Mouse (Mus musculus): Measurements from ENCODE around the gene Apoc1. TPM values are rescaled to one million over a fixed set of nuclear protein-coding genes. Genes with fewer than 3 reads are reported as not detected.
A peak's percentile ranks its signal among the peaks of the same experiment; 100 is the strongest.

Gene Apoc1
- total RNA-seq (2022), result 10 to 100 TPM in 1 of 4 experiments, 1 to 10 TPM in 3; 5.3 to 10.7 (median 6.0) TPM

GRCm38 (mm10) chr7:19691873-19692865 lies at the start of gene Apoc1:
Gene Apoc1 (minus strand): TSS chr7:19692660.
- no peak for DNase-seq (ENCODE audit: low spot score in 2 of 2)

DNA sequence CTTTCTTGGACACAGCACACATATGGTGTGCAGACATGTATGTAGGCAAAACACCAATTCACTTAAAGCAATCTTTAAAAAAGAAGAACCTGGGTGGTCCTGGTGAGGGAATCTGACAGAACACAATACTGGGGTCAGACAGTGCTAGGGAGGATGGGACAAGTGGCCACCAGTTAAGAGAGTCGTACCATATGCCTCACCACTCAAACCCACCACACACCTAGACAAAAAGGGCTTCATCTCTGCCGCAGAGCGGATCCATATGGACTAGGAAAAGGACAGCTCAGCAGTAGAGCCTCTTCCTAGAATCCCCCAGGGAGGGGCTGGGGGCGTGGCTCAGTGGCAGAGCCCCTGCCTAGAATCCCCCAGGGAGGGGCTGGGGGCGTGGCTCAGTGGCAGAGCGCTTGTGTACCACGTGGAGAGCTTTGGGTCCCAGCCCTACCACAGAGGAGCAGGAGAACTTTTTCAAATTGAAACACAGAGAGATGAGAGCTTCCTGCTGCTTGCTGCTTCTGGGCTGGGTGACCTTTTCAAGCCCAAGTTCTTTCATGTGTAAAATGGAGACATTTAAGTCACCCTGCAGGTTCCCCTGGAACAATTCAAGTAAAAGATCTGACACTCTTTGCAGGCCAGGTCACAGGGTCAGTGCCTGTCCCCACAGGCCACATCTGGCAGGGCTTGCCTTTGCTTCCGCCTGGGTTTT lies 49.0 kb upstream of the Apoc1 start:
- no peak for DNase-seq (ENCODE audit: low spot score in 2 of 2)

- DNase-seq (ENCODE audit: low spot score in 2 of 2), result no peak
Observed at GRCm38 (mm10) chr7:19740269-19740668, 47.8 kb upstream of the Apoc1 start.

GRCm38 (mm10) chr7:19738771-19739170 lies 46.3 kb upstream of the Apoc1 start:
- no peak for DNase-seq (ENCODE audit: low spot score in 2 of 2)

DNA sequence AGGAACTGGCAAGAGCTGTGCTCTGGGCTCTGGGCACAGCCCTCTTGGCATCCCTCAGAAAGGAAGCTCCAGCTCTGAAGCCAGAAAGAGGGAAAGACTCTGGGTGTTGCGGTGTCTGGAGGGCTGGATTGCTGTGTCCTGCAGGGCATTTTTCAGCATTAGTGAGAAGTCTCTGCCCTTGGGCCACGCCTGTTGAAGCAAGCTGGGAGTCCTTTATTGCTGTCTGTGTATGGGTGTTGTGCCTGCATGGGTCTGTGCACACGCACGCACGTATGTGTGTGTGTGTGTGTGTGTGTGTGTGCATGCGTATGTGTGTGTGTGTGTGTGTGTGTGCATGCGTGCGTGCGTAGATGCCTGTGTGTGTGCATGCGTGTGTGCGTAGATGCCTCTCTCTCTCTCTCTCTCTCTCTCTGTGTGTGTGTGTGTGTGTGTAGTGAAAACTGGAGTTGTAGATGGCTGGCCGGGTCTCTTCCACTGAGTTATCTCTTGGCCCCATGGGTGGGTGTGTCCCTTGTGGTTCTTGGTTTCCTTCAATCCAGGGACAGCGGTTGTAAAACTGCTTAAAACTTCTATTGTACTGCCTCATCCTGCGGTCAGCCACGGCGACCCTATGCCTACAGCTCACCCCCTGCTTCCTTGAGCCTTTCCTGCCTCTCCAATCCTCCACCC lies 44.1 kb upstream of the Apoc1 start:
- no peak for DNase-seq (ENCODE audit: low spot score in 2 of 2)

- DNase-seq (ENCODE audit: low spot score in 2 of 2), result no peak
Observed at GRCm38 (mm10) chr7:19734178-19734666, 41.8 kb upstream of the Apoc1 start.

GRCm38 (mm10) chr7:19726541-19726940 lies 34.1 kb upstream of the Apoc1 start:
- no peak for DNase-seq (ENCODE audit: low spot score in 2 of 2)

DNA sequence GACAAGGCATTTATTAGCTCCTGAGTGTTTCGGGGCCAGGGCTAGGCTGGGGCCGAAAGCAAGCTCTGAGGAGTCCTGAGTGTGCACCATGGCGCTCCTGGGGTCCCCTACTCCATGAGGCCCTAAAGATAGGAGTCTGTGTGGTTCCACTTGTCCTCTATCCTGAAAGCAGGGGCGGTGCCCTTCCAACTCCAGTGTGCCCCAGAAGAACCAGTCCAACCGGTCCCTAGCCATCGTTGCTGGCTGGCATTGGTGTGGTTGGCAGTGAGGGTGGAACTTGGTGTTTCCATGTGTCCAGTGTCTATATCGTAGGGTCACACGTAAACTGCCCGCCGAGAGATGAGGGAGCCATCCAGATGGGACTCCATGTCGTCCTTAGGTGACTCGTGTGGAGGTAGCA lies 31.7 kb upstream of the Apoc1 start:
- no peak for DNase-seq (ENCODE audit: low spot score in 2 of 2)

DNA sequence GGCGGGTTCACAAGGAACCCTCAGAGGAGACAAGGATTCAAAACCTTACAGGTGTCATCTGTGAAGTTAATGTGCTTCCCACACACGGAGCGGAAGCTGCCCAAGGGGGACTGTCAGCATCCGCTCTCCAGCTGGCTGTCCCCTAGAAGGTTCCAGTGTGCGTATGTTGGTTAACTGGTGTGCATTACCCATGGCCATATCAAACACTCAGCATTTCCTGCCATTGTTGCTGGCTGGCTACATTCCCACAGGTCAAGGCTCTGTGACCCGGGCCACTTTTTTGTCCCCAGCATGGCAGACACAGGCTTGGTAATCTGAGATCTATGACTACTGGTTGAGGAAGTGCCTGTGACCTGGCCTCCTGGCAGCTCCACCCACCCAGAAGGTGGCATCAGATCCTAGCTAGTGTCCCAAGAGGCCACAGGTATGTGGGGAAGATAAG lies 30.3 kb upstream of the Apoc1 start:
- no peak for DNase-seq (ENCODE audit: low spot score in 2 of 2)

DNA sequence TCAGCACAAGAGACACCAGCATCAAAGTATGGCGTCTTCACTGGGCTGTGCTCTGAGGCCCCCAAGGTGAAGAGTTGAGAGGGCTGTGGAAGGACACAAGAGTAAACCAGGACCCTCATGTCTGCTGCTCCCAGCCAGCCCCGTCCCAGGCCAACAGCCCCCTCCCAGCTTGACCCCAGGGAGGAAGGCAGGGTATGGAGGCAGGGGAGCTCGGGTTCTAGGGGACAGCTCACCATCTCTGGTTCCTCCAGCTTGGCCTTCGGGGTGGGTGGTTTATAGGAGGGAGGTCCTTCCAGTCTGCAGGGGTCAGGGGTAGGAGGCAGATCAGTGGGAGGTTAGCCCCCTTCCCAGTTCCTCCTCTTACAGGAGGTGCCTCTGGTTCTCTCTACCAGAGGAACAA lies 26.7 kb upstream of the Apoc1 start:
- no peak for DNase-seq (ENCODE audit: low spot score in 2 of 2)

DNA sequence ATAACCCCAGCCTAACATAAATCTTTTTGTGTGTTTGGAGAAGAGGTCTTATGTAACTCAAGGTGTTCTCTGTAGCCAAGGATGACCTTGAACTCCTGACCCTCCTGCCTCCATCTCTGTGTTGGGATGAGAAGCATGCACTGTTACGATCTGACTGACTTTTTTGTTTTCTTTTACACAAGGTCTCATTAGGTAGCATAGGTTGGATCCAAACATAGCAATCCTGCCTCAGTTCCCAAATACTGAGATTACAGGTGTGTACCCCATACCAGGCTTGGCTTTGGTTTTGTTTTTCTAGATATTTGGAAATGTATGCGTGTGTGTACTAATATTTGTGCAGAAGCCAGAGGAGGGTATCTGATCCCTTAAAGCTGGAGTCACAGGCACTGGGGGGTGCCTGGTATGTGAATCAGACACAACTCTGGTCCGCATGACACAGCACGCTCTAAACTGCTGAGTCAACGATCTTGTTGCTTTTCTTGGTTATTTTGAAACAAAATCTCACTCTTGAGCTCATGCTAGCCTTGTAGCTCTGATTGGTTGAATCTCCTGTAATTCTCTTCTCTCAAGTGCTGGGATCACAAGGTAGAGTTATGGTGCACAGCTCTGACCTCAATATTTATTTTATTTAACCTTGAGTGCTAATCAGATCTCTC lies 26.0 kb upstream of the Apoc1 start:
- DNase-seq (ENCODE audit: low spot score in 2 of 2), result no peak

DNA sequence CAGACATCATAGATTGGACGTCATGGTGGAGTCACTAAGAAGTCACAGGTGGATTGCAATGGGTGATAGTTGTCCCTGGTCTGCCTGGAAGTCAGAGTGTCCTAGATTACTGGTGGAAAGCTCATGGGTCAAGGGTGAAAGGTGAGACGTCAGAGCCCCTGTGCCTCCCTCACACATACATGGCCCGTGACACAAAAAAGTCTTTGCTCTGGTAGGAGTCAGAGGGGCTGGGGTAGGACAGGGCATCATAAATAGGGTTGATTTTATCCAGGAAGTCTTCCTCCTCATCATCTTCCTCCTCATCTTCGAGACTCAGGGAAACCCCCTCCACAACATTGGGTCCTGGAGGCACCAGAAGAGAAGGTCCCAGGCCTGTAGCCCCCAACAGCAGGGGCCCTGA lies 24.9 kb upstream of the Apoc1 start:
- DNase-seq (ENCODE audit: low spot score in 2 of 2), result no peak

GRCm38 (mm10) chr7:19716822-19717221 lies 24.4 kb upstream of the Apoc1 start:
- no peak for DNase-seq (ENCODE audit: low spot score in 2 of 2)

DNA sequence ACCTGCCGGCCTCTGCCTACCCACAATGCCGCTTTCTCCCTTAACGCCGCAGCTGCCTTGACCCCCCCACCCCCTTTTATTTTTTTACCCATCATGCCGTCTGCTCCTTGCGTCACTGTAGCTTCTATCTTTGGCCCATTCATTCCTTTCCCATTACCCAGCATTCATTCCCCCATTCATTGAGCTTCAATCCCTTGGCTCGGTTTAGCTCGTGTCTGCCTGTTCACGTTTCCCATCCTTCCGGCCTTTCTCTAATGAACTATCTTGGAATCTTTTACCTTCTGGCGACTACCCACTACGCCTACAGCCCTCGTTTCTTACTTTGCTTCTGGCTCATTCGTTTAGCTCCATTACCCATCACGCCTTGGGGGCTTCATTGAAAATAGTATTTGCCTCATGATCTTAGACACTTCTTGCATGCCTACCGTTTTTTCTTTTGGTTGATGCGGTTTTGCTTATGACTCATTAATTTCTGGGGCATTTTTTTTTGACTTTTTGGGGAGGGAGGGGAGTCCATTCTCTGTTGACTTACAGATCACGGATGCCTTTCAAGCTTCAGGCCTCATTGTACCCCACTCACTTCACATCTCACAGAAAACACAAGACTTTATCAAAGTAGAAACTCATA lies 23.7 kb upstream of the Apoc1 start:
- DNase-seq (ENCODE audit: low spot score in 2 of 2), result no peak

DNA sequence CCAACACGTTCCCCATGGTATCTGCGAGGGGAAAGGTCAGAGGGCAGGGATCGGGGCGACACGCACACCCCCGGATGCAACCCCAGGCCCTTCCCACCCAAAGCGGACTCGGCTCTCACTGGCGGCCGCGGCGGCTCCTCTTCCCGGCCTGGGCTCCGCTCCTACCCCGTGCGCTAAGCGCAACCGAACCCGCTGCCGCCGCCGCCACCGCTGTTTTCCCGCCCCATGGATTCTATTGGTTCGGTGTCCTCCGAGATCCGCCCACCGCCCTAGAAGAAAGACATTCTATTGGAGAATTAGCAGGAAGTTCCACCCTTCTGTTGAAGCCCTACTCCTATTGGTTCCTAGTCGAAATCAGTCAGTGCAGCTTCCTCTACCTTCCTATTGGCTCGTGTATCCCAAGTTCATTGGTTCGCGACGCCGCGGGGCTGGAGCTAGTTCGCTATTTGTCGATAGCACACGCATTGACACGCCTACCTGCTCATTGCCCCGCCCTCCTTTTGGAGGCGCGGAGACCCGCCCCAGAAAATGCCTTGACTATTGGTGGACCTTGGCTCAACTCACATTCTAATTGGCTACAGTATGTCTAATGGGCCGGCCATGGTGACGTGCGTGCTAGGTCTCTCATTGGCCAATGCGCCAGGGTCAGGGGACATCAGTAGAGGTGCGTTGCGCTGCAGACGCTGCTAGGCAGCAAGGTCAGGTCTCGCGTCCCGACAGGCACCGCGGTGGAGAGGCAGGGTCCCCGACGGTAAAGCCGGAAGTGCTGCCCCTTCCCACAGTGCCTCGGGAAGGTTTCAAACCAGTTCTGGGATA lies 23.0 kb upstream of the Apoc1 start, which contains the start of gene Tomm40:
TSS of gene Tomm40 (minus strand) at position 200 of the 816 bp plus-strand sequence.
- DNase-seq (ENCODE audit: low spot score in 2 of 2), result peak; percentile 100

DNA sequence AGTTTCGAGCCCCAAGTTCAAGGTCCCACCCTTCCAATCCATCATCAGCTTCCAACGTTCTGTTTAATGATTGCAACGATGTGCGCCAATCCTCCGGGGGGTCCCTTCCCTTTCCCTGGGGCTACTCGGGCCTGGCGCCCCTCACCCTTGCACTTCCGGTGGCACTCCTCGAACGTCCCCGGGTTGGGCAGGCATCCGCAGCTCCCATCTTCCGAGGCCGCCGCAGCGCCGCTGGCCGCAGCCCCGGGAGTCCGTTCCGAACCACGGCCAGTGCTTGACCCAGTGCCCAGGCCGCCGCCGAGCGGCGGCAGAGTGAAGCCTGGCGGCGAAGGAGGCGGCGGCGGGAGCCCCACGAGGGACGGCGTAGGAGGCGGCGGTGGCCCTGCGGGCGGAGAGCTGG lies 22.4 kb upstream of the Apoc1 start:
- DNase-seq (ENCODE audit: low spot score in 2 of 2), result no peak

- DNase-seq (ENCODE audit: low spot score in 2 of 2), result no peak
Observed at GRCm38 (mm10) chr7:19713598-19713997, 21.1 kb upstream of the Apoc1 start.

DNA sequence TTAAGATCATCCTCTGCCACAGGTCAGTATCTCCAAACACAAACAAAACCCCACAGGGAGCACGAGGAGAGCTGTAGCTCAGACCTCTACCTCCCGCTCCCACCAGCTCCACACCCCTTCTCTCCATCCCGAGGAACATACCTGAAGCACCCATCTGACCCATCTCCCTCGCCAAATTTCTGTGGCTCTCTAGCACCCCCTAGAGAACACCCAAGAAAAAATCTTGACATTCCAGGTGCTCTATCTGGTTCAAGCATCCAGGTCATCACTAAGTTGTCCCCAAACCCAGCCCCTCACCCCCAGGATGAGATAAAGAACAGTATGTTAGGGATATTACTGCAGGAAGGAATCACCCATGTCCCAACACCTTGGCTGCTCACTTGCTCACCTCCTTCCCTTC lies 20.7 kb upstream of the Apoc1 start:
- DNase-seq (ENCODE audit: low spot score in 2 of 2), result no peak

GRCm38 (mm10) chr7:19712414-19712813 lies 20.0 kb upstream of the Apoc1 start:
- DNase-seq (ENCODE audit: low spot score in 2 of 2), result no peak

GRCm38 (mm10) chr7:19710650-19711049 lies 18.2 kb upstream of the Apoc1 start:
- DNase-seq (ENCODE audit: low spot score in 2 of 2), result no peak
